Mouse (Mus musculus): ENCODE data around the gene Ccni.
A peak's percentile ranks its signal among the peaks of the same experiment; 100 is the strongest.

Ccni gene

DNA sequence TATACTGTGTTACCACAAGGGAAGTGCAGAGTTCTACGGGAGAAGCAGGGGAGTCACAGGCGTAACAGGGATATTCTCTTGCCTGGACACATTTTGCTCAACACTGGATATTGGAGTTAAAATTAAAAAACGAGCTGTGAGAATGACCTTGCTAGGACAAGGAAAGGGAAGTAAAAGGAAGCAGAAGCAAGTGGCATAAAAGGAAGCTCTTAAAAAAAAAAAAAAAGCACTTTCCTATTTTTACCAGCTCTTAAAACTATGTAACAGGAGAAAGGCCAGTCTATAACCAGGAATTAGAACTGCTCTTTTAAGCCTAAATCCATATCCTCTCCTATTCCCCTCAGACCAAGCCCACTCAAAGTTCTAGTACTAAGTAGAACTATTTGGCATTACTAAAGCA is 8.1 kb downstream of the Ccni start:
- DNase-seq: no peak

DNA sequence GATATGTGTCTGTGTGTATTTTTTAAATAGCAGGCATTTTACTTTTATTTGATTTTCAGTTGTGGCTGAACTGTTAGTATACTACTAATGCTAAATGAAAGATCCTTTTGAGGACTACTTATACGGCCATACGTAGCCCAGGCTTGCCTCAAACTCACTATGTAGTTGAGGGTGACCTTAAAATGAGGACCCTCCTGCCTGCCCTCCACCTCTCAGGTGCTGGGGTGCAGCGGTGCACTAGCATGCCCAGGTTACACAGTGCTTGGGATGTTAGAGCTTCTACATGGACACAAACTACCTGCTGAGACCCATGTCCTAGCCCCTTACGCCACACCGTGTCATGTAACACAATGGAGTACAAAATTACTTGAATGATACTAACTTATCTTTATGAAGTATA is 15.9 kb downstream of the Ccni start:
- DNase-seq: no peak

DNA sequence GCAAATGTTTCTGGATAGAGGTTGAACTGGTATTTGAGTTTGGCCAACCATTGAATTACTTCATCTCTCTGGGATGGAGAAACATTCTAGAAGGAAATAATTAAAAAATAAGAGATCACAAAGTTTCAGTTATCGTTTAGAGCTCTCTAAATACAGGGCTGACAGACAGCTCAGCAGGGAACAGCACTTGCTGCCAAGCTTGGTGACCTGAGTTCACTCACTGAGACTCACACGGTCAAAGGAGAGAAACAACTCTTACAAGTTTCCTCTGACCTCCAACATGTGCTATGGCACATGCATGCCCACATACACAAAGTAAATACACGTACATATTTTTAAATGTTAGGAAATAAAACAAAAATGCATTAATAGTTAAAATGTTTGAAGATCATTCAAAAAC is 16.7 kb downstream of the Ccni start:
- no peak for DNase-seq

DNA sequence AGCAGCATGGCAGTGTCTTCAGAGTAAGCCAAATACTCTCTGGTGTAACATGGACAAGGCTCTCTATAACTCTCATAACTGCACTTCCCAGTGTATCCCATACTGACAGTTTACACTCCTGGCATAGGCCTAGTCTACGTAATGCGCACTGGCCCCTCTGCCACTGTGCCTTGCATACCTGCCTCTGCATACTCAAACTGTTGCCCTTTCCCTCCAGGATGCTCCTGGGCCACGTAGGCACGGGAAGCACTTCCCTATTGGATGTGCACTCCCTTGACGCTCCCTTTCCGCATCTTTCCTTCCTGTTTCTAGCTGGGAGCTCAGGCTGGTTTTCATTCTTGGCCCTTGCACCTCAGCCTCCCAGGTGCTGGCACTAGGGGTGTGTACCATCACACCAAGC is 21.7 kb downstream of the Ccni start:
- no peak for DNase-seq

DNA sequence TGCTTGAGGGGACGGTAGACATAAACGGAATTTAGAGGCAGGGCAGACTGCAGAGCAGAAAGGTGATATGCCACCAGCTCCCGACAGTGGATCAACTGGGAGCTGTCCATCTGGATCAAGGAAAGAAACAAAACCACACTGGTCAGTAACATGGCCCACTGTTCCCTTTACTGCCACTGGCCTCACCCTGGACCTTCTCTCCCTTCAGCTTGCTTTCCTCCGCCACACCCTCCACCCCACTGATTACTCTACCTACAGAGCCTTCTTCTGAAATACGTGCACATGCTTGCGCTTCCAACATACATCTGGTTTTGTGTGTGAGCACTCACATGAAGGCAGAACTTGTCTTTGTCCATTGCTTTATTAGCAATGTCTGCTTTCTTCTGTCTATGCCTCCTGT is 23.0 kb downstream of the Ccni start:
- no peak for DNase-seq

DNA sequence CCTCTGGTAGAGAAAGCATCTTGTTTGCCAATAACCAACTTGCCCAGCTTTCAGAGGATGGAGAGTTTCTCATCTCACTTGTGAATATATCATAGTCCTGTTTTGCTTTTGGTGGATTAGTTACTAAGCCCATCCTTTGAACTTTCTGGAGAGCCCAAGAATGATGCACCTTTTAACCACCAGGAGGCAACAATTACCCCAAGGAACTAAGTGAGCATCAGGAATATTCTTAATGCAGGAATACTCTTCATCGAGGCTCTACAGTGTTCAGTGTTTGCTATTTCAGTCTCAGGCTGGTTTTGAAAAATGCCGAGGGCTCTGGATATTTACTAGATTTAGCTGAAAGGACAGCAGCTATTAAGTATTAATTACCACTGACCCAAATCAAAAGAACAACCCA is 26.0 kb downstream of the Ccni start:
- DNase-seq: no peak

DNA sequence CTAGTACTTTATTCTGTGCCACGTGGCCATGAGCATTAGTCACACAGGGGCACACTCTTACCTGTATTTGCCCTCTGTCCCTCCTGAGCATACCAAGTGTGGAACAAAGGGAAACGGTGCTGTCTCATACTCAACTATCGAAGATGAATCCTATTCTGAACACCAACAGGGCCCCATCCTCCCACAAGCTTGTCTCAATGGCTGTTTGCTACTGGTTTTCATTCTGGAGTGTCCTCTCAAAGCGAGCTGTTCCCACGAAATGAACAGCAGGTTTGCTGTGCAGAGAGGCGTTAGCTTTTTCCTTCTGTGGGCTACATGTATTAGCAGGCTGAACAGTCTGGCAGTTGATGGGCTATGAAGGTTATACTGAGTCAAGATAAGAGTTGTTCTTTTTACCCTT is 27.7 kb downstream of the Ccni start:
- DNase-seq: no peak

DNA sequence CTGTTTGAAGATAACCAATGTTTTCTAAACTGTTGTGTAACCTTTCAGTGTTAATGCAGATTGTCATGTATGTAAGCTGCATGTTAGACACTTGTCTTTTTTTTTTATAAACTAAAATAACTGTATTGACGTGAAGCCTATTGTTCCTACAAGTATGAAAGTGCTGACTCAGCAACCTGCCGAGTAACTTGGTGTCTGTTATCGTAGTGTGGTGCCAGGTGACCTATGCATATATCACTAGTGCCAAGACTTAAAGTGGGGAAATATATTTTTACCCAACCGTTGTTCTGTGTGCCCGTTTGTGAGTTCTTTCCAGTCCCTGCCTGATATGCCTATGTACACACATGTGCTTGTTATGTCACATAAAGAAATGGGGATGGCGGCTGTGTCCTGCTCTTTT is 31.6 kb downstream of the Ccni start:
- no peak for DNase-seq

DNA sequence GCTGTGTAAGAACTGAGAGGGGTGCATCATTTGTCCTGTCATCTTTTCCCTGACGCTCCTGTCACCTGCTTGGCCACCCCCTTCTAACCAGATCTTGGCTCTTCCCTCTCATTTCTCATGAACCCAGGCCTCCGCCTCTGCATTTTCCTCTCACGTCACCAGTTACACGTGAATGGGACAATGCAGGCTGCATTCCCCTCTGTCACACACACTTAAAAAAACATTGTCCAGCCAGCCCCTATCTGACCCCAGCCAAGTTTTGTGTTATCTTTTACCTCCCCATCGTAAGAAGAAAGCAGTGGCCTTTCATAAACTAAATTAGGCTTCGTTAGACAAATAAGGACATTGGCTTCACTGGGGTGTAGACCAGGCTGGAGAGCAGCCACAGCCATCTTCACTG is 33.8 kb downstream of the Ccni start:
- no peak for DNase-seq

DNA sequence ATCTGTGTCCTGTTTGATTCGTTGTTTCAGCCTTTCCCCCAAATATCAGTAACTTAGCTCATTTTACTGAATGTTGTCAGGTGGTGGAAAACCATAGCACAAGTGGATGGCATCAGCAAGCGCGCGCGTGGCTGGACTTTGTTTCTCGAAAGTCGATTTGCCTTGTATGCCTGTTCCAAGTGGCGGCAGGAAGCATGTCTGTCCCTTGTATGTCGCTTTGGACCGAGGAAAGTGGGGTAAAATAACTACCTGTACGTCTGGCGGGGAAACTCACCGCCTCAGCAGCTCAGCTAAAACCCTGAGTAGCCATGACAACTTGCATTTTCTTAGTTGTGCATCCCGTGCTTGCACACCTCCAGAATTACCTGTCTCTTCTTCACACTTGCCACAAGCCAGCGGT is 34.9 kb downstream of the Ccni start:
- peak in 1 of 2 experiments; percentile 25 for DNase-seq

DNA sequence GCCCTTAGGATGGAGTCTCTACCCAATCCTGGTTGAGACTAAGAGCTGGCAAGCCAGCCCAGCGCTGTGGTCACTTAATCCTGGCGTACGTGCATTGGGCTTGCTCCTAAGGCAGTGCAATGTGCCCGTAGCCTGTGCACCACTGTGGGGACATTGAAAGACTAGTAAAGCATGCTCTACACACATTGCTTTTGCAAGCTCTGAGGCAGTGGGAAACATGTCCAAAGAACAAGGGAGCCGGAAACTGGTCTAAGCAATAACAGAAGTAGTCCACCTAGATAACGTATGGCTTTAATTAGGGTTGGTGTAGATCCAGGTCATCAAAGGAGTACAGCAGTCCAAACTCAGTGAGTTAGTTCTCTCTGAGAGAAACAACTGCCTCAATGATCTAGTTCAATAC is 37.6 kb downstream of the Ccni start:
- peak in 1 of 2 experiments; percentile 19 for DNase-seq

DNA sequence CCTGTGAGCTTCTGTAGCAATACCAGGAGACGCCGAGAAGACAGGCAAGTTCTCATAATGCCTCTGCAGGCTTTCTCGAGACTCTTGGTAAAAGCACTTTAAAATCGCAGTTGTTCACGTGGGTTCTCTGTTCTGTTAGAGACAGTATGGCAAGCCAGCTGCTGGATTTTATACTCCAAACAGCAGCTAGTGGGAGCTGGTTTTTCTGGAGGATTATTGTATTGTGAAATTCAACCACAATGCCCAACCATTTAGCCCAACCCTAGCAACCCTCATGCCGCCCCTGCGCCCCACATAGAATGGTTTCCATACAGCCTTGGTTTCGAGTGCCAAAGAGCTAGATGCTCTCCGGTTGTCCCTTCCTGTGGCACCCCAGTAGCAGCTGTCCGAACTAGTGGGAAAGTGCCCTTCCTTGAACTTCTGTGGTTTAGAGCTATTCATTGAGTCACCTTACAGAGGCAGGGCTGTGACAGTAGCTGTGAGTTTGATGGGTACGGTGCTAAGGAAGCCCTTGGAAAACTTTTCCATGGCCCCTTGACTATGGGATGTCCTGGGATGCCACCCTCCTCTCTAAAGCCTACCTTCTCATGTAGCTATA is 38.3 kb downstream of the Ccni start:
- peak in 1 of 2 experiments; percentile 25 for DNase-seq

DNA sequence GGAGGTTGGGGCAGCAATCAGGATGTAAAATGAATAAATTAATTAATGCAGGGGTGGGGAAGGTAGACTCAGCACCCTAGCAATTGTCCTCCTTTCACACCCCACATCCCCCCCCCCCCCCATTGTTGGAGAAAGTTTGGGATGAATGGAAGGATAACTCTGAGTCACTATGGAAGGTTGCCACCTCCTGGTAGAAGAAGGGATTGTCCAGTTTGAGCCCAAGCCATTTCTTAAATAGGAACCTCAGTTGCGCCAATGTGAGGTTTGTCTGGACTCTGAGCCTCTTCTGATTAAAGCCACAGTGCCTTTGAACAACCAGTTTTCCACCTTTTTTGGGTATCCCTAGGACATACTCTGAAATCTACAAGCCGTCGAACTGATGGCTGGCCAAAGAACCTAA is 42.8 kb downstream of the Ccni start:
- DNase-seq: peak; percentile 45 to 80

DNA sequence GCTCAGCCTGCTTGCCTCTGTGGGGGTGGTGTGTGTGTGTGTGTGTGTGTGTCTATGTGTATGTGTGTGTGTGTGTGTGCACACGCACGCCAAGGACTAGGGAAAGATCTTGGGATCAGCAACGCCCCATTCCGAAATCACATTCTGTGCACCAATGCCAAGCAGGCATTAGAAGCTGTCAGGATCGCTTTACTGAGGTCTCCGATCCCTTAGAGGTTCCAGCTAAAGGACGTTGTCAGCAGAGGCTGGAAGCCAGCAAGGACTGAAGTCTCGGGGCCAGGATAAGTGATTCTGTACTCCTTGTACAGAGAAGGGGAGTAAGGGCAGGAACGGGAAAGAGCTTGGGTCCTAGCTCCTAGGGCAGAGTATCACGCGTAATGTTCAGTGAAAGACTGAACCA is 51.9 kb downstream of the Ccni start:
- no peak for DNase-seq

DNA sequence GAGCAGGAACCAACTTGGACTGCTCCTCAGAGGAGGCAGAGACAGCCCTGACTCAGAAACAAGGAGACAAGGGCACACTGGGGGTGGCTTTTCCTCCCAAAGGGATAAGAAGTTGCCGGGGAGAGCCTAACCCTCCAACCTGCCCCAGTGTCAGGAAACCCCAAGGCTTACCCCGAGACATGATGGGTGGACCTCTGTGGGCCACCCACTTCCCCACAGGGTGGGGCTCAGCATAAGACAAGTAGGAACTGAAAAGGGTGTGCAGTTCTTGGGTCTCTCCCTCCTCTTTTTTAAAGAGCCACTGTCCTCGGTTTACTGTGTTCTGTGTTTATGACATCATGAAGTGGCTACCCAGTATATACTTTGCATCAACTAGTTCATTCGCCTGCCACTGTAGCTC is 53.8 kb downstream of the Ccni start:
- no peak for DNase-seq

DNA sequence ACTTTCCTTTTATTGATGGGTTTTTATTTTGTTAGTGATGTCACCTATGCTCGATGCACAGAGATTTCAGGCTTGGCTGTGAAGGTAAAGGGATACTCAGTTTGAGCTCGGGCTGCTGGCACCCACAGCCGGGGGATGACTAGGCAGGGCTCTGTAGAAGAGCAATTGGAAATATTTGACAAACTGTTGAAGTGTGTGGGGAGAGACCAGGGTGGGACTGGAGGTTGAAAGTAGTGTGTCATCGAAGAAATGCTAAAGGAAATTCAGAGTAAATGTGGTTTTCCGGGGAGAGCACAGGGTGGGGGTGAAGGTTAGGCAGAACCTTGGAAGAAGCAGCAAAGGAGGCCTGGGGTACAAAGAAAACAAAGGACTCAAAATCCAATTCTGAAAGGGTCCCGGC is 54.3 kb downstream of the Ccni start:
- no peak for DNase-seq

DNA sequence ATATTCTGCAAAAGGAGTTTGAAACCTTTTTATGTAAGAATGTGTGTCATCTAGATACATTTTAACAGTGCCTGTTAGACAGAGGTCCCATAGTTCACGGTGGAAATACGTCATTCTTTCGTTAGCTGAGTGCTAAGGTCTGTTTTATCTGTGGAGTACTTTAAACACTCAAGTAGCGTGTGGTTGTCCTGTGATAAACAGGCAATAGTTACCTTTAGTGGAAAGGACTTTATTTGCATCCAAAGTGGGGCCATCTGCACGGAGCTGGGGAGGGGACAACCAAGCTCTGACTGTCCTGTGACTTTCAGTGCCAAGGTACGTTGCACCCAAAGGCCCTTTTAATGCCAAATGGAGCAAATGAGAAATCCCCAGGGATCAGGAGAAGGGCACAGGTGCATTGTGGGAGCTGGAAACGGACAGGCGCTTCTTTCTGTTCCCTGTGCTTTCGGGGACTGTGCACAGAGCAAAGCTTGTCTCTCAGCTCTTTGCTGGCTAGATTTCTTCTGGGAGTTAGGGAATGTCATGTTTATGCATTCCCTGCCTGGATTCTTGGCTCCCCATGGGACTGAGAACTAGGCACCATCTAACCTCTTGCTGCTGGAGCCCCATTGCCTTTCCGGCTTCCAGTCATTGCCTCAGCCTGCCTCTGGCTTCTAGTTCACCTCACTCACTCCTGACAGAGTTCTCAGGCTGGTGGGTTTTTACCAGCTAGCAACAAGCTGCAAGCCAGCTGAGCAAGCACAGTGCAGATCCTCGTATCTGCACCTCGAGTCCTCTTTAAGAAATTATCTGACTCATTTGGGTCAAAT is 56.1 kb downstream of the Ccni start:
- DNase-seq: peak in 1 of 2 experiments; percentile 21

DNA sequence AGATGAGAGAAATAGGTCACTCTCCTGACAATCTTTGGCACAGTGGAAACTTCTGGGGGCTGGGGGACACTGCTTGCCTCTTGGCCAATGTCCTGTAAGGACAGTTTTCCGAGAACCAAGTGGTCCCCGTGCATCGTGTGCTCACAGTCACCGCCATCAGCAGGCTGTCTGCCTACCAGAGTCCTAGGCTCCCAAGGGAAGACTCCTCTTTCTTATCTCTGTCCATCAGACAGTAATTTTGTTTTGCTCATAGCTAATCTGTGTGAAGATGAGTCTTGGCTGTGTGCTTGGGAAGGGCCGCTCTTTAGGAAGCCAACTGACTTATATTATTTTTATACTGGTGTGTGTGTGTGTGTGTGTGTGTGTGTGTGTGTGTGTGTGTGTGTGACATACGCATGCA is 60.8 kb downstream of the Ccni start:
- DNase-seq: no peak

DNA sequence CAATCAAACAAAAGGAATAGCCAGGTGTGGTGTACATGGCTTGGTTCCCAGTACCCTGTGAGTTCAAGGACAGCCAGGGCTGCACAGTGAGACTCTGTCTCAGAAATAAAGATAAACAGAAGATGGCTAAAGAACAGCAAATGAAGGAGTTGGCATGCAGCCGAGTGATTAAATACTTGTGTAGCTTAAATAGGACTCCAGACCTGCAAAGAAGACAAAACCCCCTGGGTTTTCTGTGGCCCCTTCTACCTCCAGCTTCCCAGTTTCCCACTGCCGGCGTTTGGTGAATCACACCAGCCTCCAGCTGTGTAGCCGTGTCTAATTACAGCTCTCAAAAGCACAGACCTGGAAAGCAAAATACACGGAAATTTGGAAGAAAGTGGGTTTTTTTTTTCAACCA is 61.4 kb downstream of the Ccni start:
- no peak for DNase-seq

DNA sequence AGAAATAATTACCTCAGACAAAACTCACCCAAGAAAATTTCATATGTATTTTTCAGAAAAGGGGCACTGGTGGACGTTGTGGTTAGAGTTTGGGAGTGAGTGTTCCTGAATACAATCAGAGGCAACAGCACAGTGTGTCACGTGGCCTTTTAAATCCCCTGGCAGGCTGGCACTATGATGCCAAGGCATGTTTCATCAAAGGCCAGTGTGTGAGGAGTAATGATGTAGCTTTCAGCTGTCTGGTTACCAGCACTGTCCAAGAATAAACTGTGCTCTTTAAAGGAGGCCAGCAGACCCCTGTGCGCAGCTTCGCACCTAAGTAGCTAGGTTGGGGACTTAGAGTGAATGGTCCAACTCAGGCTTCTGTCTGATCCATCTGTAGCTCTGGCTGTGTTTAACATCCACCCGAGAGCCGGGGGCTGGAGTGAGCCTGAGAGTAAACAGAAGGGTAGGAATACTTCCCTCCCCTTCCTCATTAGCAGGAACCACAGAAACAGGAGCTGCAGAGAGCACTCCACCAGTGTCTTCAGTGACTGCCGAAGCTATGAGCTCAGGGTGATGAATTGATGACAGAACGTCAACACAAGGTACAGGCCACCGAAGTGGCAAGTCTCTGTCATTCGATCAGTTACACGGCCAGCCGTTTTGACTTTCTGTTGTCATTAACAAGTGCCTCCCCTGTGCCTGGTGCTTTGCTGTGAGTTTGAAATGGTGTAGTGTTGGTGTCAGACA is 62.8 kb downstream of the Ccni start:
- DNase-seq: no peak

DNA sequence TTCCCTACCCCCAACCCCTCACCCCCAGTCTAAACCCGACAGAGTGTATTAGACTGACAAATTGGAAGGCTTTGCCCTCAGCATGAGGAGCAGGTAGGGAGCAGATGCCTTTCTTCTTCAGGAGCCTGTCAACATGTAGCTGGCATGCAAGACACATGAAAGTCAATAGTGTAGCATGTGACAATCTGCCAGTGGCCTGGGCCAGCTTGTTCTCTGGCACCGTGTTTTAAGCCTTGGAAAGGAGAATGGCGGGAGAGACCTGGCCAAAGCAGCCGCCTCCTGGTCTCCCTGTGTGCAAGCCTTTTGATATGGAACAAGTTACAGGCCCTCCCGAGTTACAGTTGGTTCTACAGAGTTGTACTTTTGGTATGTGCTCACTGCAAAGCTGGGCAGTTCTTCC is 65.5 kb downstream of the Ccni start:
- no peak for DNase-seq

DNA sequence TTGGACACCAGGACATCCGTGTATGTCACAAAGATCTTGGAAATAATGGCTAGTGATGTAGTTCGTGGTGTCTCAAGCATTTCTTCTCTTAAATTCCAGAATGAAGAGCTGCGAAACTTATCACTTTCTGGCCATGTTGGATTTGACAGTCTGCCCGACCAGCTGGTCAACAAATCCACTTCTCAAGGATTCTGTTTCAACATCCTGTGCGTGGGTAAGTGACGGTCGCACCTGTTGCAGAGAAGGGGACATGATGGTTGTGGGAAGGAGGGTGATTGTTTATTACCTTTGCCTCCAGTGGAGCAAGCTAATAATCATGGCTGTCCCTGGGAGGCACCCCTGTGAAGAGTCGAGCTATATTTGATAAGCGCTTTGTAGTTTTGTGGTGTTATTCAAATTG is 66.9 kb downstream of the Ccni start:
- no peak for DNase-seq

DNA sequence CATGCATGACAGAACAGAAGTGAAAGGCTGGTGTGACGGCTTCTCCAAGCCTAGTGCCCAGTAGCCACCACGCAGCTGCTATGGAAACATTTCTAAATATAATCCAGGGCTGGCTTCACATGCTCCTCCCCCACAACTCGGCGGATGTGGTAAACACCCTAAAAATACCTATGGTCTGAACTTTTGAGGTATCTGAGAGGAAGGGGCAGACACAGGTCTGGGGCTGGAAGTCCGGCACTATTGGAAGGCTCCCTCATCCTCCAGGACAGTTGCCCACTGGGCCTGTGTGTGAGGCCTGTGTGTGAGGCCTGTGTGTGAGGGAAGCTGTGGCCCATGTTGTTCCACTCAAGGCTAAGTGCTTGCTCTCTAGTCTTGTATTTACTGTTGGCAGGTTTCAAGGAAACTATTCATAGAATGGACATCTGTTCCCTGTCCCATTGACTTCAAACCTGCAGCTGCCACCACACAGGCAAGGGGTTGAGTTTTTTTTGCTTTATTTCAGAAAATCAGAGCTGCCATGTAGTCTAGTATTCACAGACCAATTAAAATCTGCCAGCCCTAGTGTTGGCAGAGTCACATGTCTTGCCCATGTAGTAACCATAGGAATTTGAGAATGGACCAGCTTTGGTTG is 69.2 kb downstream of the Ccni start:
- no peak for DNase-seq

Data from kidney, postnatal 25 days (tissue).